Mouse (Mus musculus) lung, embryonic 14.5 days (tissue): ENCODE measurements around the gene Ccer2. TPM values are rescaled to one million over a fixed set of nuclear protein-coding genes. Genes with fewer than 3 reads are reported as not detected.

Source experiments
- ATAC-seq: fragments of 200-750 bp; cut with Nextera tagmentation; 2 replicates; pipeline ENCODE4 v1.8.0; 2017; ENCODE audit warnings: mild to moderate bottlenecking, moderate TSS enrichment, moderate library complexity; ENCODE audit not compliant: insufficient read depth
- DNase-seq: peaks from one replicate; pipeline ENCODE4 v3.0.0-alpha.2; 2015
- H3K27ac ChIP-seq: fragments of 300-500 bp; sonication (generic); 2 replicates; pipeline ENCODE4 v1.5.1; 2014; ENCODE audit warnings: low read depth, mild to moderate bottlenecking, moderate library complexity
- H3K27me3 ChIP-seq: fragments of 300-500 bp; sonication (generic); 2 replicates; pipeline ENCODE4 v1.6.1; 2014; ENCODE audit warnings: low read length, control low read depth; ENCODE audit not compliant: insufficient read depth
- H3K36me3 ChIP-seq: fragments of 300-500 bp; sonication (generic); 2 replicates; pipeline ENCODE4 v1.6.1; 2014; ENCODE audit warnings: control low read depth; ENCODE audit not compliant: insufficient read depth
- H3K4me1 ChIP-seq: fragments of 300-500 bp; sonication (generic); 2 replicates; pipeline ENCODE4 v1.6.1; 2014; ENCODE audit warnings: antibody characterized with exemption, control low read depth; ENCODE audit not compliant: insufficient read depth
- H3K4me2 ChIP-seq: fragments of 300-500 bp; sonication (generic); 2 replicates; pipeline ENCODE4 v1.6.1; 2014; ENCODE audit warnings: mild to moderate bottlenecking
- H3K4me3 ChIP-seq: fragments of 300-500 bp; sonication (generic); 2 replicates; pipeline ENCODE4 v1.5.1; 2014; ENCODE audit warnings: low read depth, low read length
- H3K9ac ChIP-seq: fragments of 300-500 bp; sonication (generic); 2 replicates; pipeline ENCODE4 v1.6.1; 2014
- H3K9me3 ChIP-seq: fragments of 300-500 bp; sonication (generic); 2 replicates; pipeline ENCODE4 v1.6.1; 2016; ENCODE audit warnings: low read depth, low read length, control low read depth
- CTCF ChIP-seq: IDR thresholded peaks from 2 replicates; pipeline ENCODE4 v1.5.1; 2016; ENCODE audit warnings: antibody characterized with exemption, low read depth
- WGBS: fragments of 180-500 bp; shearing (Covaris S2); extraction: QIAGEN DNeasy Blood & Tissue Kit; methylation state at CpG from one replicate; pipeline ENCODE4 v1.1.7; 2014; 5-methylcytosine and 5-hydroxymethylcytosine counted together
- polyA plus RNA-seq: library from polyadenylated mRNA; unstranded; fragments of >200 nt; fragmentation: Nextera tagmentation; extraction: Ambion mirVana; gene quantifications from 2 replicates; pipeline ENCODE4 v1.2.1, GENCODE M21; 2014

The Ccer2 gene
- polyA plus RNA-seq, 1 experiment from 2014 or later, result not detected

DNA sequence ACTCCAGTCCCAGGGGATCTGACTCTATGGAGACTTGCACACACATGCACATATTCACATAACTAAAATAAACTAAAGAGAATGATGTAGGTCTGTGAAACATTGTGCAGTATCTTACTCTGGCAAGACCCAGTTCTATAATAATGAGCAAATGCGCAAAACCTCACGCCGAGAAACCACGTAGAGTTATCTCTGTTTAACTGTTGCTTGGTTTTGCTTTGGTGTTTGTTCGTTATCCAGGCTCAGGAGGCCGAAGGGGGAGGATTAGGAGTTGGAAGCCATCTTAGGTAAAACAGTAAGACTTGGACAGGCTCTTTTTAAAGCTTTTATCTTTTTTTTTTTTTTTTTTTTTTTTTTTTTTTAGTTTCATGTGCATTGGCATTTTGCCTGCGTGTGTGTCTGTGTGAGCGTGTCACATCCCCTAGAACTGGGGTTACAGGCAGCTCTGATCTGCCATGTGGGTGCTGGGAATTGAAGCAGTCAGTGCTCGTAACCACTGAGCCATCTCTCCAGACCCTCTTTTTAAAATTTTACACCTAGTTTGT lies 13.5 kb downstream of the Ccer2 start:
- Histone ChIP-seq H3K9me3 (no peaks in the 10 kb centered on the region), H3K4me1 (peaks cover 11% of the 10 kb centered on the region; the same call in 1 of the 2 replicates), H3K27me3 (no peaks in the 10 kb centered on the region), H3K4me3 (no peak overlapping the region), H3K4me2 (no peak overlapping the region), H3K9ac (no peak overlapping the region), H3K36me3 (0 out of 2 replicates have a peak, but pooled peaks cover 8% of the 10 kb centered on the region), H3K27ac (no peak overlapping the region)
- WGBS, result 90% methylated on average over 9 of the region's 9 CpGs
- no peak for TF ChIP-seq CTCF
- DNase-seq (no peak), ATAC-seq (no peak)

DNA sequence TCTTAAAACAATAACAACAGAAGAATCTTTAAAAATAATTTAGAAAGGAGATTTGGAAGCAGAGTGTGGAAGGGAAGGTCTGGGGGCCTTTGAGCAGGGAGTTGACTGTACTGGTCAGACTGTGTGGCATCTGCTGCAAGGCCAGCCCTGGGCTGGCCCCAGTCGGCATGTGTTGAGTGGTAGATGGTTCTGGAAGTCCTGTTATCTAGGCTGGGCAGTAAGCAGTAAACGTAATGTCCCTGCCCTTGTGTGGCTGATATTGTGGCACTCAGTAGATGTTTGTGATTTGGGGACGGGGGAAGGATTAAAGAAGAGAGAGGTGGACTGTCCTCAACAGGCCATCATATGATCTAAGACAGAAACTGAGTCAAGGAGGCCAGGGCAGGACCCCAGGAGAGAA lies 14.3 kb downstream of the Ccer2 start:
- 76% methylated on average over 3 of the region's 3 CpGs for WGBS
- H3K9me3 ChIP-seq, result no peaks in the 10 kb centered on the region
- H3K27ac ChIP-seq, result no peak overlapping the region
- no peak for TF ChIP-seq CTCF
- 0 out of 2 replicates have a peak, but pooled peaks cover 8% of the 10 kb centered on the region for H3K36me3 ChIP-seq
- DNase-seq (no peak), ATAC-seq (no peak)
- H3K9ac ChIP-seq, result no peak overlapping the region
- H3K4me1 ChIP-seq, result peaks cover 11% of the 10 kb centered on the region; the same call in 1 of the 2 replicates
- H3K4me3 ChIP-seq, result no peak overlapping the region
- H3K27me3 ChIP-seq, result no peaks in the 10 kb centered on the region
- H3K4me2 ChIP-seq, result no peak overlapping the region

DNA sequence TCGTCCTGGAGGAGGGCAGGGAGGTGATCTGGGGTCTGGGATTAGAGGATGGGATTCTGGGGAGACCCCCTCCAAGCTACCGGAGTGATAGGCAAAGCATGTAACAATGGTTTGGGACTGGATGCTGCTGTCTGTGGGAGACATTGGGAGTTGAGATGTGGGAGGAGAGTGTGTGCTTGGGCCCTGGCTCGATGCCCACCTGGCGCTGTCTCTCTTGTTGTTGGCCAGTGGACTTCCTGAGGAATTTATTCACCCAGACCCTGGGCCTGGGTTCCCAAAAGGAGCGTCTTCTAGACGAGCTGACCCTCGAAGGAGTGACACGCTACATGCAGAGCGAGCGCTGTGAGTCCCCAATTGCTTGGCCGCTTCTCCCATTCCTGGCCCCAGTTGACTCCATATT lies 15.9 kb downstream of the Ccer2 start:
- Histone ChIP-seq H3K36me3 (peaks cover 8% of the 10 kb centered on the region; the same call in 1 of the 2 replicates), H3K4me1 (peaks cover 6% of the 10 kb centered on the region; the same call in 1 of the 2 replicates), H3K9me3 (no peaks in the 10 kb centered on the region), H3K9ac (no peak overlapping the region), H3K4me2 (no peak overlapping the region), H3K27ac (no peak overlapping the region), H3K4me3 (no peak overlapping the region), H3K27me3 (no peaks in the 10 kb centered on the region)
- ATAC-seq (no peak), DNase-seq (no peak)
- 82% methylated on average over 11 of the region's 11 CpGs for WGBS
- TF ChIP-seq CTCF, result no peak

DNA sequence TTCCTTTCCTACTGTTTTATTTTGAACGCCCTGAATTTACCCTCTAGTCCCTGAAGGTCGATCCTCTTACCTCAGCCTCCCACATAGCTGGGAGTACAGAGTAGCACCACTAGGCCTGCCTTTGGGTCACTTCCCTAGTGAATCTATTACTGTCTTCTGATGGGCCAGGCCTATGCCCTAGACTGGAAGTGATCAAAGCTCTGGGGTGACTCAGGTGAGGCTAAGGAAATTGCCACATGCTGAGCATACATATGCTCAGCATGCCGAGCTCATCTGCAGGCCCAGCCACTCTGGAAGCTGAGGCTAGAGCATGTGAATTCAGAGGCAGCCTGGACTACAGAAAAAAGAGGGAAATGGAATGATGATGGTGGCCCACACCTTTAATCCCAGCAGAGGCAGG lies 17.2 kb downstream of the Ccer2 start:
- Histone ChIP-seq H3K27ac (no peak overlapping the region), H3K4me2 (no peak overlapping the region), H3K9me3 (no peaks in the 10 kb centered on the region), H3K4me3 (no peak overlapping the region), H3K9ac (no peak overlapping the region), H3K4me1 (no peaks in the 10 kb centered on the region), H3K27me3 (no peaks in the 10 kb centered on the region), H3K36me3 (peaks cover 8% of the 10 kb centered on the region; the same call in 1 of the 2 replicates)
- DNase-seq, result no peak
- no peak for TF ChIP-seq CTCF
- ATAC-seq, result no peak
- WGBS, result 57% methylated on average over 3 of the region's 3 CpGs

DNA sequence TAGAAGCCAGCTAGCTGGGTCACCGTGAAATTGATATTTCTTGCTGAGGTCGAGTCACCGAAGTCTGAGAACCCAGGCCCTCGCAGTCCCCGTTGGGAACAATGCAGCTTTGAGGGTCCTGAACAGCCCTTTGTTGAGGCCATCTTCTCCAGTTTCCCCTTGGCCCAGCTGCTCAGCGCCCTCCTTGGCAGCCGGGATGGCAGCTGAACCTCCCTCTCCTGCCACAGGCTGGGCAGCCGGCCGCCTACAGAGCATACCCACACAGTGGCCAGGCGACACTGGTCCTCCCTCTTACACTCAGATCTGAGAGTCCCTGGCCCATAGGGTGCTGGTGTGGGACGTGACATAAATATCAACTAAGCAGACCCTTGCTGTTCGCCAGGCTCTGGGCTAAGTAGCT lies 18.2 kb downstream of the Ccer2 start:
- Histone ChIP-seq H3K4me1 (no peaks in the 10 kb centered on the region), H3K9ac (no peak overlapping the region), H3K9me3 (no peaks in the 10 kb centered on the region), H3K4me3 (no peak overlapping the region), H3K27me3 (no peaks in the 10 kb centered on the region), H3K4me2 (no peak overlapping the region), H3K36me3 (peaks cover 11% of the 10 kb centered on the region; the same call in 1 of the 2 replicates), H3K27ac (no peak overlapping the region)
- DNase-seq, result no peak
- no peak for ATAC-seq
- no peak for TF ChIP-seq CTCF
- WGBS, result 78% methylated on average over 12 of the region's 12 CpGs

DNA sequence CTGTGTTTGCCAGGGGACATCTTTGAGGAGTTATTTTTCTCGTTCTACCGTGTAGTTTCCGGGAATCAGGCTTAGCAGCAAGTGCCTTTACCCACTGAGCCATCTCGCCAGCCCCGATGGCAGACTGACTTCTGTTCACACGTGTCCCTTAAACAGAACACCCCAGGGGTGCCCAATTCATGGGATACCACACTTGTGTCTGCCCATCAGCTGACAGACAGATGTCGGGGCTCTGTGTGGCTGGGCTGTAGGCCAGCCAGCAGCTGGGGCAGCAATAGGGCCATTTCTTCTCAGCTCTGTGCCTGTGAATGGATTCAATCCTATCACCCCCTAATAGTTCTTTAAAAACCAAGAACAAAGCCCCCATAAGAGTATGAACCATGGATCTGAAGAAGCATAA lies 19.2 kb downstream of the Ccer2 start:
- TF ChIP-seq CTCF, result no peak
- Histone ChIP-seq H3K27me3 (no peaks in the 10 kb centered on the region), H3K4me3 (no peak overlapping the region), H3K9me3 (no peaks in the 10 kb centered on the region), H3K27ac (no peak overlapping the region), H3K9ac (no peak overlapping the region), H3K4me1 (no peaks in the 10 kb centered on the region), H3K4me2 (no peak overlapping the region), H3K36me3 (peaks cover 11% of the 10 kb centered on the region; the same call in 1 of the 2 replicates)
- DNase-seq (no peak), ATAC-seq (no peak)
- 84% methylated on average over 7 of the region's 7 CpGs for WGBS

DNA sequence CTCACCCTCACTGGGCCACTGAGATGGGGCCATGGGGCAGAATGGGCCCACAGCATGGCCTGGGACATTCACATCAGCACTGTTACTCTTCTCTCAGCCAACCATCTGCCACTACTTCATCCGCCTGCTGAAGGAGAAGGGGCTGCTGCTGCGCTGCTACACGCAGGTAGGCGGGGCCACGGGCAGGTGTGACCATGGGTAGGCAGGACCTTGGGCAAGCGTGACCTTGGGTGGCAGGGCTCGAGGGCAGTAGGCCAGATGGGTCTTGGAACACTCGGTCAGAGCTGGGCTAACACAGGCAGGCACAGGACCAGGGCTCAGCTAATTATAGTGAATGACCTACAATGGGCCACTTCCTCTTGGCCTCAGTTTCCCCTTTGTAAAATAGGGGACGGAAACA lies 22.9 kb downstream of the Ccer2 start:
- Histone ChIP-seq H3K4me1 (no peaks in the 10 kb centered on the region), H3K36me3 (peaks cover 8% of the 10 kb centered on the region; the same call in 1 of the 2 replicates), H3K27me3 (no peaks in the 10 kb centered on the region), H3K27ac (no peak overlapping the region), H3K9me3 (no peaks in the 10 kb centered on the region), H3K4me3 (no peak overlapping the region), H3K9ac (no peak overlapping the region), H3K4me2 (no peak overlapping the region)
- ATAC-seq, result no peak
- no peak for TF ChIP-seq CTCF
- no peak for DNase-seq
- WGBS, result 80% methylated on average over 9 of the region's 9 CpGs
